Mouse (Mus musculus) ES-E14 (cell line): ENCODE data around the gene Xrn2.

Source experiments
- CHD2 ChIP-seq: IDR thresholded peaks from 2 replicates; pipeline ENCODE4 v1.6.1; 2014; ENCODE audit warnings: mild to moderate bottlenecking, low read depth, low read length, inconsistent platforms
- HCFC1 ChIP-seq: IDR thresholded peaks from 2 replicates; pipeline ENCODE4 v1.6.1; 2012; ENCODE audit warnings: low read length, inconsistent platforms, borderline replicate concordance; ENCODE audit not compliant: insufficient read depth
- MAFK ChIP-seq: IDR thresholded peaks from 2 replicates; pipeline ENCODE4 v1.6.1; 2014; ENCODE audit warnings: mild to moderate bottlenecking, low read depth, low read length, inconsistent platforms; ENCODE audit not compliant: insufficient read depth
- ZC3H11A ChIP-seq: IDR thresholded peaks from 2 replicates; pipeline ENCODE4 v1.6.1; 2012; ENCODE audit warnings: low read depth, mild to moderate bottlenecking, inconsistent platforms, low read length, borderline replicate concordance
- ZNF384 ChIP-seq: IDR thresholded peaks from 2 replicates; pipeline ENCODE4 v1.6.1; 2012; ENCODE audit warnings: low read depth, low read length, inconsistent platforms

DNA sequence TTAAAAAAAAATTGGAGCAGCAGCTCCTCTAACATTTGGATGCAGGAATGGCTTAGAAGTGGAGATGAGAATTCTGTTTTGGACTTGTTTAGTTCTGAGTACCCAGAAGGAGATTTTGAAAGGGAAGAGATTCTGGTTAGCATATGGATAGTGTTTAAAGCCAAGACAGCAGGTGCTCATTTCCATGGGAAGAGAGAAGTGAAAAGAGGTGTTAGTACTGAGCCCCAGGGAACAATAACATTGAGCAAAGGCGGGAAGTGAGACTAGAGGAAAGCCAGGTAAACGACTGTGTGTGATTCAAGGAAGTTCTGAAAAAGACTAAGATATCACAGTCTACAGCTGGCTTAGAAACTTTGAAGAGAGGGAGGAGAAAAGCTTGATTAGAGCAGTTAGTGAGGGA is 20.3 kb downstream of the Xrn2 start:
- no peak for TF ChIP-seq MAFK
- no peak for TF ChIP-seq HCFC1
- TF ChIP-seq ZNF384: no peak
- no peak for TF ChIP-seq ZC3H11A
- no peak for TF ChIP-seq CHD2
